Mouse (Mus musculus): ENCODE data around the gene Lyst. TPM values are rescaled to one million over a fixed set of nuclear protein-coding genes. Genes with fewer than 3 reads are reported as not detected.
"Not testable (repeated sequence)": the region's sequence is repeated elsewhere in the genome, so short reads cannot be mapped to it uniquely, and the experiment has no call there.

Gene Lyst
- polyA plus RNA-seq, 1 experiment from 2014 or later = 6.4 TPM

DNA sequence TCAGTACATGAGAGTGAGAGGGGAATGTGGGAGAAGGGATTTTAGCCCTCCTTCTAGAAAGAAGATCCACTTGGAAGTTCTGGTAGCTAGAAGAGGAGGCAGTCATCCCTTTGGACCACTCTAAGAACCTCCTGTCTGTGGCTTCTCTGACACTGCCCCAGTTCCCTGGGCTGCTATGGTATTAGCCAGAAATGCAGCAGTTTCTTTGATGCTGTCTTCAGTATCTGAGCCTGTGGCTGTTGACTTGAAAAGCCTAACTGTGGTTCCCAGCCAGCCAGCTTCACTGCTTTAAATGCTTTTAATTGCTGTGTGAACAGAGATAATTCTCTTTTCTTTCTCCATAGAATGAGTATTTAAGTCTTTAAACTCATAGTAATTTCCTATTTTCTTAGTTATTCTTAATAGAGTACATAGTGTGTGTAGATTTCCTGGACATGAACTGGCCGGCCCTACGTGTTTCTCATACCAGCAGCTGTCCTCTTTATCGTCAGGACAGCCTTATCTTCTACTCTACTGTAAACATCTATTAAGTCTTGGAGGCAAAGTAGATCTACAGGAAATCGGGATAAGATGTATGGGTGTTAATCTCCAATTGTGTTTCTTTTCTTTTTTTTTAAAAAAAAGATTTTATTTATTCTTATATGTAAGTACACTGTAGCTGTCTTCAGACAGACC, 84.6 kb downstream of the Lyst start:
- Histone ChIP-seq H3K9ac (replicated peaks; ENCODE audit: low read length) (no peak overlapping the region), H3K27me3 (ENCODE audit: control insufficient read depth, insufficient read depth, low read length) (no peaks in the 10 kb centered on the region), H3K36me3 (ENCODE audit: control insufficient read depth, insufficient read depth, low read length) (peaks cover 26% of the 10 kb centered on the region), H3K27ac (replicated peaks; ENCODE audit: low read depth, low read length) (no peak overlapping the region), H3K4me3 (replicated peaks; ENCODE audit: low read depth, low read length) (no peak overlapping the region), H3K4me1 (ENCODE audit: control insufficient read depth, insufficient read depth, low read length) (no peaks in the 10 kb centered on the region), H3K4me2 (ENCODE audit: low read length) (no peak overlapping the region), H3K9me3 (ENCODE audit: control insufficient read depth, low read length) (no peaks in the 10 kb centered on the region)
- WGBS = 94% methylated on average over 4 of the region's 4 CpGs
- DNase-seq = no peak
- ATAC-seq (ENCODE audit: low FRiP score, low TSS enrichment) = no peak

DNA sequence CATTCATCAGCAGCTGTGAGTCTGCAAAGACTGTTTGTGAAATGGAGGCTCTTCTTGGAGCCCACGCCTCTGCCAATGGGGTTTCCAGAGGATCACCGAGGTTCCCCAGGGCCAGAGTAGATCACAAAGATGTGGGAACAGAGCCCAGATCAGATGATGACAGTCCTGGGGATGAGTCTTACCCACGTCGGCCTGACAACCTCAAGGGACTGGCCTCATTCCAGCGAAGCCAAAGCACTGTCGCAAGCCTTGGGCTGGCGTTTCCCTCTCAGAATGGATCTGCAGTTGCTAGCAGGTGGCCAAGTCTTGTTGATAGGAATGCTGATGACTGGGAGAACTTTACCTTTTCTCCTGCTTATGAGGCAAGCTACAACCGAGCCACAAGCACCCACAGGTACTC, 87.7 kb downstream of the Lyst start:
- no peak overlapping the region for H3K4me3 ChIP-seq (replicated peaks; ENCODE audit: low read depth, low read length)
- no peaks in the 10 kb centered on the region for H3K4me1 ChIP-seq (ENCODE audit: control insufficient read depth, insufficient read depth, low read length)
- no peak for DNase-seq
- no peak overlapping the region for H3K27ac ChIP-seq (replicated peaks; ENCODE audit: low read depth, low read length)
- ATAC-seq (ENCODE audit: low FRiP score, low TSS enrichment) = no peak
- H3K9ac ChIP-seq (replicated peaks; ENCODE audit: low read length) = no peak overlapping the region
- no peak overlapping the region for H3K4me2 ChIP-seq (ENCODE audit: low read length)
- no peaks in the 10 kb centered on the region for H3K9me3 ChIP-seq (ENCODE audit: control insufficient read depth, low read length)
- peaks cover 24% of the 10 kb centered on the region for H3K36me3 ChIP-seq (ENCODE audit: control insufficient read depth, insufficient read depth, low read length)
- H3K27me3 ChIP-seq (ENCODE audit: control insufficient read depth, insufficient read depth, low read length) = no peaks in the 10 kb centered on the region
- 84% methylated on average over 8 of the region's 8 CpGs for whole genome bisulfite sequencing

DNA sequence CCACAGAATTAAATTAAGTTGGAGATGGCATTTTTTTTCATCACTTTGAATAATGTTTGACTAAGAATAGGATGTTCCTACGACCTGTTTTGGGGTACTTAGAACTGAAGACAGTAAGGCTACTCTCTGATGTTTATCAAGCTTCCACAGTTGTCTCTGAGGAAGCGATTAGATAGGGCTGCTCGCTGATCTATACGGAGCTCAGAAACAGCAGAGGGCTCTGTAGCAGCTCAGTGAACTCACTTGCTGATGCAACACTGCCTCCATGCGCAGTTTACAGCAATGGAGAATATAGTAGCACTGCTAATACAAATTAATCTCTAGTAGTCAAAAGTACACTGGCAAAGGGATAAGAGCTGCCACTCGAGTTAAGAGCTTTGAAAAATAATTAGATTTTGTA, 91.4 kb downstream of the Lyst start:
- Histone ChIP-seq H3K4me2 (ENCODE audit: low read length) (no peak overlapping the region), H3K4me3 (replicated peaks; ENCODE audit: low read depth, low read length) (no peak overlapping the region), H3K4me1 (ENCODE audit: control insufficient read depth, insufficient read depth, low read length) (no peaks in the 10 kb centered on the region), H3K36me3 (ENCODE audit: control insufficient read depth, insufficient read depth, low read length) (peaks cover 17% of the 10 kb centered on the region), H3K27me3 (ENCODE audit: control insufficient read depth, insufficient read depth, low read length) (no peaks in the 10 kb centered on the region), H3K9ac (replicated peaks; ENCODE audit: low read length) (no peak overlapping the region), H3K9me3 (ENCODE audit: control insufficient read depth, low read length) (no peaks in the 10 kb centered on the region), H3K27ac (replicated peaks; ENCODE audit: low read depth, low read length) (no peak overlapping the region)
- 65% methylated on average over 6 of the region's 6 CpGs for WGBS
- DNase-seq (peak; percentile 11), ATAC-seq (ENCODE audit: low FRiP score, low TSS enrichment) (no peak)

DNA sequence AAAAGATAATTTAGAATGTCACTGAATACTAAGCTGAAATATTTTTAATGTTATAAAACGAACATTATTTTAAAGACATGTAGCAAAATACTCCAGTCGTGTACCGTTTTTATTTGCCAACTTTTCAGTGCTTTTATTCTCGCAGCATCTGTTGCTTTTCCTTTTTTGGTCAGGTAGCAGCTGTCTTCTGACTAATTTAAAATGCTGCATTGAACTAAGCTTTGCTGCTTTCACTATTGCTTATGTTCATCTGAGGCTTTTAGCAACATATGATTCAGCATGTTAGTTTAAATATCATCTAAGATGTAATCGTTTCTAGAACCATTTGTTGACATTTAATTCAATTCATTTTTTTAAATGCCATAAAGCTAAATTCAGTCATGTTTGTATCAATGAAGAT, 113.3 kb downstream of the Lyst start:
- ATAC-seq (ENCODE audit: low FRiP score, low TSS enrichment) = no peak

DNA sequence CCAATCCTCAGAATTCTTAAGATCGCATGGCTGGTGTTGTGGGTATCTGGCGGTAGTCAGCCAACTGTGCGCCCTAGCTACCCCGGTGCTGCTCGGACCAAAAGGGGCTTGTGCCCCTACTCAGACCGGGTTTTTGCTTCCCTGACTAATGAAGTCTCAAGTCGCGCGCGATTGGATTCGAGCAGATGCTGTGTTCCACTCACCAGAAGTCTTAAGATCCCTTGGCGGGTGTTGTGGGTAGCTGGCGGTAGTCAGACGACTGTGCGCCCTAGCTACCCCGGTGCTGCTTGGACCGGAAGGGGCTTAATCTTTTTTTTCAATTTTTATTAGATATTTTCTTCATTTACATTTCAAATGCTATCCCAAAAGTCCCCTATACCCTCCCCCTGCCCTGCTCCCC, 131.2 kb downstream of the Lyst start:
- H3K4me3 ChIP-seq (replicated peaks; ENCODE audit: low read depth, low read length); H3K36me3 ChIP-seq (ENCODE audit: control insufficient read depth, insufficient read depth, low read length); H3K27me3 ChIP-seq (ENCODE audit: control insufficient read depth, insufficient read depth, low read length); H3K9me3 ChIP-seq (ENCODE audit: control insufficient read depth, low read length); ATAC-seq (ENCODE audit: low FRiP score, low TSS enrichment); H3K9ac ChIP-seq (replicated peaks; ENCODE audit: low read length); H3K4me2 ChIP-seq (ENCODE audit: low read length); H3K27ac ChIP-seq (replicated peaks; ENCODE audit: low read depth, low read length); H3K4me1 ChIP-seq (ENCODE audit: control insufficient read depth, insufficient read depth, low read length); DNase-seq: not testable (repeated sequence)
- WGBS = 95% methylated on average over 17 of the region's 17 CpGs

More for the DNA sequence above, 113.3 kb downstream of the Lyst start:
- no peak overlapping the region for H3K4me3 ChIP-seq (replicated peaks; ENCODE audit: low read depth, low read length)
- H3K27me3 ChIP-seq (ENCODE audit: control insufficient read depth, insufficient read depth, low read length) = no peaks in the 10 kb centered on the region
- H3K4me2 ChIP-seq (ENCODE audit: low read length) = no peak overlapping the region
- H3K36me3 ChIP-seq (ENCODE audit: control insufficient read depth, insufficient read depth, low read length) = no peaks in the 10 kb centered on the region
- DNase-seq = no peak
- H3K27ac ChIP-seq (replicated peaks; ENCODE audit: low read depth, low read length) = no peak overlapping the region
- H3K9ac ChIP-seq (replicated peaks; ENCODE audit: low read length) = no peak overlapping the region
- no peaks in the 10 kb centered on the region for H3K4me1 ChIP-seq (ENCODE audit: control insufficient read depth, insufficient read depth, low read length)
- WGBS = 90% methylated on average over 5 of the region's 5 CpGs
- H3K9me3 ChIP-seq (ENCODE audit: control insufficient read depth, low read length) = no peaks in the 10 kb centered on the region

DNA sequence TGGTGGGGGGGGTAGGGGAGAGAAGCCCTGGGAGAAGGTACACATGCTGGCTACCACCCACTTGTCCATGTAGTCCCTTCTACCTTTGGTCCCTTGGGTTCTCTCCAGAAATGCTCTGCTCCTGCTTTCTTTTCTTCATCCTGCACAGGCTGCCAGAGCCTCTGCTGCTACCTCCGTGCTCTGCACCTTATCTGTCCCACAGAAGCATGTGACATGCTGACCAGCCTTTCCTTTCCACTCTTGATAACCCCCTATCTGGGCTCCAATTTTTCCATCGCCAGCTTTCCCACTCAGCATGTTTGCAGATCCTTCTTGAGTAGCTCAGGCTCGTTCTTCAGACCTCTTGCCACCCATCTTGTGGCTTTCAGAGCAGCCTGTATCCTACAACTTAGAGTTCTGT, 133.1 kb downstream of the Lyst start:
- H3K36me3 ChIP-seq (ENCODE audit: control insufficient read depth, insufficient read depth, low read length) = peaks cover 10% of the 10 kb centered on the region; the same call in 1 of the 2 replicates
- no peaks in the 10 kb centered on the region for H3K4me1 ChIP-seq (ENCODE audit: control insufficient read depth, insufficient read depth, low read length)
- 83% methylated on average over 3 of the region's 3 CpGs for WGBS

DNA sequence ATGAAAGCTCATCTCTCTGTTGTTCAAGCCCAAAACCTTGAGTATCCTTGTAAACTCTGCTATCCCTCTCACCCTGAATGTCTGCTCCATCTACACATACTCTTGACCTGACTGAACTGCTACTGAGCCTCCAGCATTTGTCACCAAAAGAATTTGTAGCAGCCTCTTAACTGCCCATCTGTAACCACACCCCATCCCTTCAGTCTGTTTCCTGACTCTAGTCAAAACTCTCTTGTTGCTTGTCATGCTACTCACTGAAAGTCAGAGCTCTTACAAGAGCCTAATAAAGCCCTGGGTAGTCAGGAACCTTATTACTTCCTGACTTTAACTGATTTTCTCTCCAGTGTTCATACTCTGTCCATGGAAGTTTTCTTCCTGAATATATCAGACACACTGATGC, 133.6 kb downstream of the Lyst start:
- Histone ChIP-seq H3K4me2 (ENCODE audit: low read length) (no peak overlapping the region), H3K27ac (replicated peaks; ENCODE audit: low read depth, low read length) (no peak overlapping the region), H3K4me1 (ENCODE audit: control insufficient read depth, insufficient read depth, low read length) (no peaks in the 10 kb centered on the region), H3K9me3 (ENCODE audit: control insufficient read depth, low read length) (no peaks in the 10 kb centered on the region), H3K9ac (replicated peaks; ENCODE audit: low read length) (no peak overlapping the region), H3K36me3 (ENCODE audit: control insufficient read depth, insufficient read depth, low read length) (peaks cover 10% of the 10 kb centered on the region; the same call in 1 of the 2 replicates), H3K4me3 (replicated peaks; ENCODE audit: low read depth, low read length) (no peak overlapping the region), H3K27me3 (ENCODE audit: control insufficient read depth, insufficient read depth, low read length) (no peaks in the 10 kb centered on the region)
- ATAC-seq (ENCODE audit: low FRiP score, low TSS enrichment) (no peak), DNase-seq (no peak)

More for the DNA sequence above, 133.1 kb downstream of the Lyst start:
- no peak for ATAC-seq (ENCODE audit: low FRiP score, low TSS enrichment)
- Histone ChIP-seq H3K9me3 (ENCODE audit: control insufficient read depth, low read length) (no peaks in the 10 kb centered on the region), H3K4me3 (replicated peaks; ENCODE audit: low read depth, low read length) (no peak overlapping the region), H3K27ac (replicated peaks; ENCODE audit: low read depth, low read length) (no peak overlapping the region), H3K9ac (replicated peaks; ENCODE audit: low read length) (no peak overlapping the region), H3K4me2 (ENCODE audit: low read length) (no peak overlapping the region), H3K27me3 (ENCODE audit: control insufficient read depth, insufficient read depth, low read length) (no peaks in the 10 kb centered on the region)
- DNase-seq = no peak

DNA sequence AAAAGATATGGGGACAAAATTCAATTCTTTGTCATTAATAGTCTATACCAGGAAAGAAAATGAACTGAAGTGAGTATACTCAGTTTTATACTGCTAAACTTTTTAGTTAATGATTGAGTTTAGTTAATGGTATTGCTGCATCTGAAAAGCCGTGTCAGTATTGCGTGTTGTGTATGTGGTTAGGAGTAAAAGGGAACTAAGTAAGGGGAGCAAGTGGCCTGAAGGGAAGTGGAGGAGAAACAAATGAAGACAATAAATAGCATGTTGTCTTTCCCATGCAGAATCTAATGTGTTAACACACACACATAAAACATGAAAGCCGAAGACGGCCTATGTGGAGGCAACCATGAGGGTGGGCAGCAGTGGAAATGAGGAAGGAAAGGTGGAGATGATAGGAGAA, 149.0 kb downstream of the Lyst start:
- H3K4me3 ChIP-seq (replicated peaks; ENCODE audit: low read depth, low read length) = no peak overlapping the region
- peaks cover 22% of the 10 kb centered on the region for H3K36me3 ChIP-seq (ENCODE audit: control insufficient read depth, insufficient read depth, low read length)
- no peak for DNase-seq
- no peaks in the 10 kb centered on the region for H3K4me1 ChIP-seq (ENCODE audit: control insufficient read depth, insufficient read depth, low read length)
- no peak for ATAC-seq (ENCODE audit: low FRiP score, low TSS enrichment)
- no peaks in the 10 kb centered on the region for H3K27me3 ChIP-seq (ENCODE audit: control insufficient read depth, insufficient read depth, low read length)
- WGBS = 98% methylated on average over 4 of the region's 4 CpGs
- no peak overlapping the region for H3K9ac ChIP-seq (replicated peaks; ENCODE audit: low read length)
- H3K9me3 ChIP-seq (ENCODE audit: control insufficient read depth, low read length) = no peaks in the 10 kb centered on the region
- no peak overlapping the region for H3K4me2 ChIP-seq (ENCODE audit: low read length)
- no peak overlapping the region for H3K27ac ChIP-seq (replicated peaks; ENCODE audit: low read depth, low read length)

DNA sequence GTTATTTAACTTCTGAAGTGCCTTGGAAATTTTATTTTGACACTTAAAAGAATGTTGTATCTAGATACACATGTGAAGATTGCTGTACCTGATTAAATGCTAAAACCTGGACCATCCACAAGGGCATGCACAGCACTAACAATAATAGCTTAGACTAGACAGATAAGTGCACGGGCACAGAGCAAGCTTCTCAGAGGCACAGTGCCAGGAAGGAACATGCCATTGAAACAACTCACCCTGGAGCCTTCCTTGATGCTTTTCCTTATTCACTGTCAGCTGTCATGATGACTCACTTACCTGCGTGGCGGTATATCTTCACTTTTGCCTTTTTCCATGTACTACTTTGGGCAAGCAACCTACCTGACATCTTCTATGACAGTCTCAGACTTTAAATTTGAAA, 155.7 kb downstream of the Lyst start:
- no peak for ATAC-seq (ENCODE audit: low FRiP score, low TSS enrichment)
- no peaks in the 10 kb centered on the region for H3K9me3 ChIP-seq (ENCODE audit: control insufficient read depth, low read length)
- H3K4me1 ChIP-seq (ENCODE audit: control insufficient read depth, insufficient read depth, low read length) = no peaks in the 10 kb centered on the region
- no peak overlapping the region for H3K27ac ChIP-seq (replicated peaks; ENCODE audit: low read depth, low read length)
- no peak for DNase-seq
- H3K4me2 ChIP-seq (ENCODE audit: low read length) = no peak overlapping the region
- 97% methylated on average over 3 of the region's 3 CpGs for WGBS
- H3K9ac ChIP-seq (replicated peaks; ENCODE audit: low read length) = no peak overlapping the region
- H3K36me3 ChIP-seq (ENCODE audit: control insufficient read depth, insufficient read depth, low read length) = peaks cover 40% of the 10 kb centered on the region
- no peaks in the 10 kb centered on the region for H3K27me3 ChIP-seq (ENCODE audit: control insufficient read depth, insufficient read depth, low read length)
- no peak overlapping the region for H3K4me3 ChIP-seq (replicated peaks; ENCODE audit: low read depth, low read length)

Data from midbrain, embryonic 14.5 days (tissue).